Mouse (Mus musculus) megakaryocyte, embryonic 14.5 days (primary cell): ENCODE results near the gene Mindy1.

ENCODE experiments used
- FLI1 ChIP-seq: IDR thresholded peaks from 2 replicates; pipeline ENCODE4 v1.6.1; 2012; ENCODE audit warnings: low read length, inconsistent platforms, mixed read lengths
- GATA1 ChIP-seq: IDR thresholded peaks from 3 replicates; pipeline ENCODE4 v1.6.1; 2012; ENCODE audit warnings: mixed read lengths, low read length, inconsistent platforms, borderline replicate concordance

DNA sequence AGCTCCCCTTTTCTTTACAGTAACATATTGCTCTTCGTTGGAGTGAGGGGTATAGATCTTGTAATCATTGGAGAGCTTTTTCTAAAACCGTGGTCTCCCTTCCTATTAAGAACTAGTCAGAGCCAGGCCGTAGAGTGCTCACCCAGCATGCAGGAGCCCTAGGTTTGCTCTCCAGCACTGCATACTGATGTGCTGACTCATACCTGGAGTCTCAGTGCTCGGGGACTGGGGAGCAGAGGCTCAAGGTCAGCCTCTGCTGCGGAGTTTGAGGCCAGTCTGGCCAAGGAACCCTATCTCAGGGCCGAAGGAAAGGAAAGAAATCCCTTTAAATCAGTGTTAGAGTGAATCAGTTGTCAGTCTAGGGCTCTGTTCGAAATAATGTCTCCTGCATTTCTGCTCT, 48.4 kb upstream of the Mindy1 start:
- TF ChIP-seq GATA1: no peak
- TF ChIP-seq FLI1: no peak
